Mouse (Mus musculus): ENCODE data around the gene Zbtb3. TPM values are rescaled to one million over a fixed set of nuclear protein-coding genes. Genes with fewer than 3 reads are reported as not detected.
"Not testable (repeated sequence)": the region's sequence is repeated elsewhere in the genome, so short reads cannot be mapped to it uniquely, and the experiment has no call there.

The Zbtb3 gene
- polyA plus RNA-seq, 1 experiment from 2014 or later = 7.2 TPM

DNA sequence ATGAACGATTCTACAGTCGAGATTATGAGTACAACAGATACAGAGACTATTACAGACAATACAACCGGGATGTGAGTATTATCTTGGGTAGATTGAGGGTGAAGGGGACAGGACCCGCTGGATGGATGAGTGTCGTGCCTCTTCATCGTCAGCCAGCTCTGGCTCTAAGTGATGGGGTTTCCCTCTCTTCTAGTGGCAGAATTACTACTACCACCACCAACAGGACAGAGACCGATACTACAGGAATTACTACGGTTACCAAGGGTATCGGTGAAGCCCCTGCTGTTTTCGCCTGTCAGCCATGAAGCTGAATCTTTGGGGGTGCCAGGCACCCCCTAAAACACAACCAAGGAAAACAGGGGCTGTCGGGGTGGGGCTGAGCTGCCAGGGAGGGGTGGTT is 28.9 kb downstream of the Zbtb3 start:
- no peak overlapping the region for H3K9ac ChIP-seq
- no peak overlapping the region for H3K4me3 ChIP-seq
- H3K4me1 ChIP-seq = no peaks in the 10 kb centered on the region
- 88% methylated on average over 11 of the region's 11 CpGs for WGBS
- no peaks in the 10 kb centered on the region for H3K9me3 ChIP-seq
- no peak overlapping the region for H3K27ac ChIP-seq
- H3K4me2 ChIP-seq (replicated peaks) = no peak overlapping the region
- peaks cover 91% of the 10 kb centered on the region for H3K36me3 ChIP-seq
- ATAC-seq (ENCODE audit: insufficient number of reproducible peaks, insufficient read depth, low FRiP score, low TSS enrichment) = no peak
- H3K27me3 ChIP-seq = no peaks in the 10 kb centered on the region

DNA sequence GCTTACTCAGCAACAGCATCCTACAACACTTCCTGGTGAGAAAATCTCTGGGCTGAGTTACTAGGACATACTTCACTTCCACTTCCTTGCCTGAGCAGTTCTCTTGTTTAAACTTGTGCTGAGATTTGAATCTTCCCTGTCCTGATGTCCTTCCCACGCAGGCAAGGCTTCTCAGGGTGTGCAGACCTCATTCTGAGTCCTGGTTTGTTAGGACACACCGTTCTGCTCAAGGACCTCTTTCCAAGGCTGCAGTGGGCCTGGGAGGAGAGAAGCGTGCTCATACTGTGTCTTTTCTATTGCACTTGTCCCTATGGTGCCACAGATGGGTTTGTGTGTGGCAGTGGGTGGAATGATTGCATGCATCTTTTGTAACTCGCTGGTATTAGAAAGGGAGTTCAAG is 30.6 kb downstream of the Zbtb3 start:
- H3K36me3 ChIP-seq = peaks cover 75% of the 10 kb centered on the region
- WGBS = 95% methylated on average over 4 of the region's 4 CpGs
- no peak for ATAC-seq (ENCODE audit: insufficient number of reproducible peaks, insufficient read depth, low FRiP score, low TSS enrichment)

DNA sequence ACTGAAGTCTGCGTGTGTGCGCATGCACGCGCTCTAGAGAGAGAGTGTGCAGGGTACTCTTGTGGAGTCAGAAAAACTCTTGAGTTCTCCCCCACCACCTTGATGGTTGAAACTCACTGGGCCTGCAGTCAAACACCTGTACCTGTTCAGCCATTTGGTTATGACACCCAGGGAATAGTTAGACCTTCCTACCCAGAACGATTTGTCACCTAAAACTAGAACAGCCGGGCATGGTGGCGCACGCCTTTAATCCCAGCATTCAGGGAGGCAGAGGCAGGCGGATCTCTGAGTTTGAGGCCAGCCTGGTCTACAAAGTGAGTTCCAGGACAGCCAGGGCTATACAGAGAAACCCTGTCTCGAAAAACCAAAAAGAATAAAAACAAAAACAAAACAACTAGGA is 34.0 kb downstream of the Zbtb3 start:
- H3K4me2 ChIP-seq (replicated peaks); H3K27me3 ChIP-seq; H3K27ac ChIP-seq; H3K9ac ChIP-seq; H3K4me3 ChIP-seq; ATAC-seq (ENCODE audit: insufficient number of reproducible peaks, insufficient read depth, low FRiP score, low TSS enrichment); H3K9me3 ChIP-seq: not testable (repeated sequence)
- H3K36me3 ChIP-seq = peaks cover 46% of the 10 kb centered on the region
- H3K4me1 ChIP-seq = peaks cover 31% of the 10 kb centered on the region
- 97% methylated on average over 10 of the region's 10 CpGs for WGBS

More for the DNA sequence above, 30.6 kb downstream of the Zbtb3 start:
- H3K4me2 ChIP-seq (replicated peaks) = no peak overlapping the region
- H3K9ac ChIP-seq = no peak overlapping the region
- H3K4me1 ChIP-seq = peaks cover under 1% of the 10 kb centered on the region; the same call in 1 of the 2 replicates
- no peaks in the 10 kb centered on the region for H3K9me3 ChIP-seq
- H3K27me3 ChIP-seq = no peaks in the 10 kb centered on the region
- no peak overlapping the region for H3K4me3 ChIP-seq
- no peak overlapping the region for H3K27ac ChIP-seq

DNA sequence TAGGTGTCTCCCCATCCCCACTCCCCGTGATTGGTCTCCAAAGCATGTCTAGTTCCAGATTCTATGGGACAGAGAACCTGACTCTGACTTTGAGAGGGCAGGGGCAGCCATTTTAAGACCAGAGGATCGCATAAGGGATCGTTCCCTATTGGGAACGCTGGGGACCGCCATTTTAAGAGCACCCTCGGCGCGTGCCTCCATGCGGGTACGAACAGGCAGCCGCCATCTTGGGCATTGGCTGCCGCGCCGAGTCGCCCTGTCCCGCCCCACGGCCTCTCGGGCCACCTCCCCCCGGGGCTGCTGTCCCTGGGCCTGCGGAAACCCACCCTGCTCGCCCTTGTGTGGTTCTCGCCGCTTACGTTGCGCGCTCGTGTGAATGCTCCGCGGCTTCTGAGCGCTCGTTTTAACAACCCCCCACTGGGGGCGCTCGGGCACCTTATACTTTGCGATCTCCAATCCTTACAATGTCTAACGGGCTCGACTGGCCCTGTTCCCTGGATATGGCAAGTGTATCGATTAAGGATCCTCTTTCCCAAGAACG is 35.0 kb downstream of the Zbtb3 start, which contains the start of gene Bscl2:
Gene Bscl2 (plus strand): TSS at position 217 of the 541 bp plus-strand sequence.
- Histone ChIP-seq H3K9ac (peak within 1 kb of the TSS; percentile 67), H3K4me1 (peaks cover 31% of the 10 kb centered on the region), H3K4me2 (replicated peaks) (peak within 1 kb of the TSS; percentile 79), H3K27ac (peak within 1 kb of the TSS; percentile 97), H3K4me3 (peak within 1 kb of the TSS; percentile 49), H3K27me3 (no peaks in the 10 kb centered on the region), H3K9me3 (no peaks in the 10 kb centered on the region), H3K36me3 (peaks cover 37% of the 10 kb centered on the region)
- peak; percentile 49; the same call in 1 of the 2 replicates for ATAC-seq (ENCODE audit: insufficient number of reproducible peaks, insufficient read depth, low FRiP score, low TSS enrichment)
- under 1% methylated on average over 38 of the region's 38 CpGs for WGBS

DNA sequence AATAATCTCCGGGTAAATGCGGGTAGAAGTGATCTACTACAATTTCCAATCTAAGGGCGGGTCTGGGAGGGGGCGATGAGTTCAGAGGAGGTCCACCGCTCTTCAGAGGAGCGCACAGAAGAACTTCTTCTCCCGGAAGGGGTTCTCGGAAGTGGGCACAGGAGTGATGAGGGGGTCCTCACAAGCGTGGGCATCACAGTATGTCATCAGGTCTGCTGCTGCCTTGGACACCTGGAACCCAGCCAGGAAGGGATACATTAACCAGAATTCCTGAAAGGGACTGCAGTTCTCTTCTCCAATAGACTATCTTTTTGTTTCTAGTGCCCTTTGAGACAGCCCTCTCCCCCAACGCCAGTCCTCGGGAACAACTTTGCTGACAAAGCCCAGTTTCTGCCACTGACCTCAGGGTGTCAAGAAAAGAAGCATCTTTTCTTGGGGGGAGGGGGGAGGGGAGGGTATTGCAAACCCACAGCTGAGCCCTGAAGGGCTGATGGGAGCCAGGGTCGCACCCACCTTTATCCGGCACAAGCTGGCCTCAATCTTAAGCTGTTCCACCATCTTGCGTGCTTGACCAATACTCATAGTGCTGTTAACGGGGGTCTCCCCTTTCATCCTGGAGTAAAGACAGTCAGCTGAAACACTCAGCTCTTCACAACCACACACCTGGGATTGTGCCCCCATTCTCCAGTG is 35.8 kb downstream of the Zbtb3 start:
- WGBS = 21% methylated on average over 15 of the region's 15 CpGs
- no peaks in the 10 kb centered on the region for H3K27me3 ChIP-seq
- peaks cover 29% of the 10 kb centered on the region for H3K36me3 ChIP-seq
- H3K27ac ChIP-seq = peak overlapping the region; percentile 97
- peak overlapping the region; percentile 49 for H3K4me3 ChIP-seq
- H3K4me2 ChIP-seq (replicated peaks) = peak overlapping the region; percentile 79
- peak overlapping the region; percentile 67 for H3K9ac ChIP-seq
- H3K4me1 ChIP-seq = peaks cover 31% of the 10 kb centered on the region
- ATAC-seq (ENCODE audit: insufficient number of reproducible peaks, insufficient read depth, low FRiP score, low TSS enrichment) = 0 out of 2 replicates have a peak, but pooled peaks have one; percentile 0
- no peaks in the 10 kb centered on the region for H3K9me3 ChIP-seq

DNA sequence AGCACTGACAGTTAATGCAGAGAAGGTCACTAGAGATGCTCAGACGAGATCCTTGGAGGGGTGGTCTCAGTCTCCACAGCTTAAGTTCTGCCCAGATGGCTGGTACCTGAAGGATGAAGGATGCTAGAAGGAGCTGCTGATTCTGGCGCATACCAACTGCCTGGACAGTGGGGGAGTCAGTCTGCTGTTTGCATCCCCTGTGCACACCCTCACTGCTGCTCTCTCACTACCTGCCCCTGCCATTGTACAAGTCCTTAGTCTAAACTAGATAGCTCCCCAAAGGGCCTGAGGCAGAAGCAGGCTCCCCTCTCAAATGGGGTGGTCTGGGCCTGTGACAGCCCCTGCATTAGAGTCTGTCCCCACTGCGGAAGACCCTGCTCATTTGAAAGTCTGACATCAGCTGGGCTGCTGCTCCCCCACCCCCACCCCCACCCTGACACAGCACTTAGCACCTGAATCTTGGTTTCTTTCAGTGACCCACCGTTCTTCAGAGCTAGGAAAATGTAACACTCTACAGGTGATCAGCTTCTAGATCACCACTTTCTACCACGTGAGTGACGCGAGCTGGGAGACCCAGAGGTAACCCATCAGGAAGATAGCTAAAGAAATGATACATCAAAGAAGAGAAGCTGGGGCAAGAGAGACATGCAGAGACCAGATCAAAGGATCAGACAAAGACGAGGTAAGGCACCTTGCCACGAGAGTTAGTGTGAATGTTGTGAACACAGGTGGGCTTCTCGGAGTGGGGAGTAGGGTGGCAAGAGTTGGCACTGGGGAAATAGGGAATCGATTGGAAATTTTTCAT is 37.0 kb downstream of the Zbtb3 start, which contains the start of gene Gng3:
Gene Gng3 (minus strand): TSS at position 92 of the 805 bp plus-strand sequence.
- peaks cover 31% of the 10 kb centered on the region for H3K4me1 ChIP-seq
- peak within 1 kb of the TSS; percentile 79 for H3K4me2 ChIP-seq (replicated peaks)
- peaks cover 17% of the 10 kb centered on the region for H3K36me3 ChIP-seq
- peak within 1 kb of the TSS; percentile 49 for H3K4me3 ChIP-seq
- H3K27ac ChIP-seq = peak within 1 kb of the TSS; percentile 97
- H3K9ac ChIP-seq = peak within 1 kb of the TSS; percentile 67
- no peaks in the 10 kb centered on the region for H3K9me3 ChIP-seq
- 44% methylated on average over 11 of the region's 11 CpGs for WGBS
- no peaks in the 10 kb centered on the region for H3K27me3 ChIP-seq
- peak; percentile 73 for ATAC-seq (ENCODE audit: insufficient number of reproducible peaks, insufficient read depth, low FRiP score, low TSS enrichment)

DNA sequence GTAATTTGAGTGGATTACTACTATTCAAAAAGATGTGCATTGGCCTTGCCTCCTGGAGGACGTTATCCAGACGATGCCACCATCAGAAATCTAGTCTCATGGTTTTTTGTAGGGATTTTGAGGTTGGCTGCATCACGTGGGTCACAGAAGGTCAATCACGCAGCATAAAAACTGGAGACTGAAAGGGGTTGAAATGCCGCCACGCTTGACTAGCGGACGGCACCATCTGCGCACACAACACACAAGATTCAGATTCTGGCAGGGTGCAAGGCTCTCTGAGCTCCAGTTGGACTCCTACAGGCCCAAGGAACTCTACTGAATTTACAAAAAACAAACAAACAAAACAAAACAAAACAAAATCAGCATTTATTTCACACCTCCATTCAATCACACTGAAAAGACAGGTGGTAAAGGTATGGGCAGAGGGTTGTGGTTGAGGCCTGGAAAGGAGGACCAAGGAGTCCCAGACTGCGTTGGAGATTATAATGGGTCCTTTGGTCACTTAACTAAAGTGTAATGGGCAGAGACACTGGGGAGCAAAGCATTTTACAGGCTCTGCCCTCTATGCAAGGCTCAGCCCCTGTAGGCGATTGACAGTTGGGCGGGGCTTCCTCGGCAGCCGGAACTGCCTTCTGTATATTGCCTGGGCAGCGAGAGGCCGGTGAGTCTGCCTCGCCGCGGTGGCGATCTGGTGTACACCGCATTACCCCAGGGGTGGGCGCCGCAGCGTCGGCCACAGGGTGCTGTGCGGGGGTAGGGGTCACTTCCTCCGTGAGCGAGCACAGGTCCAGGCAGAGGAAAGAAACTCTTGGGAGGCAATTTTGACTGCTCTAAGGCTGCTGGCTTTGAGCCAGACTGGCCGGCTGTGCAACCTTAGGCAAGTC is 37.8 kb downstream of the Zbtb3 start:
- ATAC-seq (ENCODE audit: insufficient number of reproducible peaks, insufficient read depth, low FRiP score, low TSS enrichment) = peak; percentile 8; the same call in 1 of the 2 replicates
- Histone ChIP-seq H3K4me2 (replicated peaks) (peak overlapping the region; percentile 79), H3K4me1 (peaks cover 31% of the 10 kb centered on the region), H3K27ac (0 out of 2 replicates have a peak overlapping the region, but pooled peaks have one; percentile 11), H3K27me3 (no peaks in the 10 kb centered on the region), H3K36me3 (peaks cover 12% of the 10 kb centered on the region; the same call in 1 of the 2 replicates), H3K9me3 (no peaks in the 10 kb centered on the region), H3K9ac (peak overlapping the region; percentile 34), H3K4me3 (peak overlapping the region; percentile 42)
- WGBS = 21% methylated on average over 29 of the region's 29 CpGs

DNA sequence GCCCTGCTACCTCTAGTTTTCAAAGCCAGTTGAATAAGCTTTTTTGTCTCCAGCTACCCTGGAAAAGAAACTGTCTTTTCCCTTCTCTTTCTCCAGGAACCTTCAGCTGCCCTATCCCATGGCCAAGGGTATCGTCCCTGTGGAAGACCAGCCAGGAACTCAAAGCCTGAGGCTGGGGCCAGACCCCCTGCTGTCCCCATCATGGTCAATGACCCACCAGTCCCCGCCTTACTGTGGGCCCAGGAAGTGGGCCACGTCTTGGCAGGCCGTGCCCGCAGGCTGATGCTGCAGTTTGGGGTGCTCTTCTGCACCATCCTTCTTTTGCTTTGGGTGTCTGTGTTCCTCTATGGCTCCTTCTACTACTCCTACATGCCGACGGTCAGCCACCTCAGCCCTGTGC is 38.7 kb downstream of the Zbtb3 start:
- no peaks in the 10 kb centered on the region for H3K9me3 ChIP-seq
- H3K4me3 ChIP-seq = no peak overlapping the region
- H3K36me3 ChIP-seq = peaks cover 6% of the 10 kb centered on the region; the same call in 1 of the 2 replicates
- peak overlapping the region; percentile 79 for H3K4me2 ChIP-seq (replicated peaks)
- ATAC-seq (ENCODE audit: insufficient number of reproducible peaks, insufficient read depth, low FRiP score, low TSS enrichment) = no peak
- 0 out of 2 replicates have a peak overlapping the region, but pooled peaks have one; percentile 34 for H3K9ac ChIP-seq
- 93% methylated on average over 7 of the region's 7 CpGs for WGBS
- H3K27me3 ChIP-seq = no peaks in the 10 kb centered on the region
- H3K4me1 ChIP-seq = peaks cover 31% of the 10 kb centered on the region
- H3K27ac ChIP-seq = no peak overlapping the region

DNA sequence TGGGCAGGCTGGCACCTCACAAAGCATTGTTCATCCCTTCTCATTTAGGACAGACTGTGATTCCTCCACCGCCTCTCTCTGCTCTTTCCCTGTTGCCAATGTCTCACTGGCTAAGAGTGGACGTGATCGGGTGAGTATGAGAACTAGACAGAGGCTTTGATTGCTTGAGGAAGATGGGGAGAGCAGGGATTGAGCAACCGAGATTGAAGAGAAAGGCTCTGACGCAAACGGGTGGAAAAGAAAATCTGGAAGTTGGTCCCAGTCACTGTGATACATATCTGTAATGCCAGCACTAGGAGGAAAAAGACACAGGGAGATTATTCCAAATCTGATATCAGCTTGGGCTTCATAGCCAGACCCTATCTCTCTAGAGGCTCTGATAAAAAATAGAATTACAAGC is 40.6 kb downstream of the Zbtb3 start:
- no peak for ATAC-seq (ENCODE audit: insufficient number of reproducible peaks, insufficient read depth, low FRiP score, low TSS enrichment)
- Histone ChIP-seq H3K27ac (no peak overlapping the region), H3K4me1 (peaks cover 30% of the 10 kb centered on the region), H3K27me3 (no peaks in the 10 kb centered on the region), H3K9ac (no peak overlapping the region), H3K4me3 (no peak overlapping the region), H3K9me3 (no peaks in the 10 kb centered on the region), H3K4me2 (replicated peaks) (no peak overlapping the region), H3K36me3 (peaks cover 25% of the 10 kb centered on the region)
- 88% methylated on average over 6 of the region's 6 CpGs for WGBS

DNA sequence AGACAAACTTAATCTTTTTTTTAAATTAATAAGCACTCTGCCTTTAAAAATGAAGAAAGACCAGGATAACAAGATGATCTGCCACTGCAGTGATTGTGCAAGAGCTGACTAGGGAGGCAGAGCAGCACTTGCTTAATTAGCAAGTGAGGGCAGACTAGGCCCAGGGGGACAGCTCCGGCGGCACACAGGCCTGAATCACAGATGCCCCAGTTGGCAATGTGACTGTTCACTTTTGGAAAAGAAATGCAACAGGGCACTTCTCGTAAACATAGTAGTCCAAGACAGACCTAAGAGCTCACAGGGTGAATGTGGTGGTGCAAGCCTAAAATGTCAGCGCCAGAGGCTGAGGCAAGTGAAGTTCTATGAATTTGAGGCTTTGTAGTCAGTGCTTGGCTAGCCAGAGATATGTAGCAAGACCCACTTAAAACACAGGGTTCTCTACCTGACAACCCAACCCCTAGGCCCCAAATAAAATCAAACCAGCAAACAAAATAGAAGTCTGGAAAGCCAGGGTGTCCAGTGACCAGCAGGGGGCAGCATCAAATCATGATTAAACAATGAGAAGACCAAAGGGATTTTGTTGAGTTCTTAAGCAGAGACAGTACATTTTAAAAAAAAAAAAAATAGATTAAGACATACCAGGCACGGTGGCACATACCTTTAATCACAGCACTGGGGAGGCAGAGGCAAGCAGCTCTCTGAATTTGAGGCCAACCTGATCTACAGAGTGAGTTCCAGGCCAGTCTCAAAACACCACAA is 42.2 kb downstream of the Zbtb3 start:
- 61% methylated on average over 5 of the region's 5 CpGs for WGBS
- ATAC-seq (ENCODE audit: insufficient number of reproducible peaks, insufficient read depth, low FRiP score, low TSS enrichment) = no peak
- Histone ChIP-seq H3K27ac (no peak overlapping the region), H3K36me3 (peaks cover 25% of the 10 kb centered on the region), H3K9me3 (no peaks in the 10 kb centered on the region), H3K4me3 (no peak overlapping the region), H3K4me1 (peaks cover 16% of the 10 kb centered on the region), H3K27me3 (no peaks in the 10 kb centered on the region), H3K4me2 (replicated peaks) (no peak overlapping the region), H3K9ac (no peak overlapping the region)
